Mouse (Mus musculus): ENCODE measurements at regions not wholly inside any gene's neighbourhood (a gene's known extent, or its start where the extent isn't known, plus 50 kb on each side); places are given as distances from the start of the nearest gene placed in this dataset.

DNA sequence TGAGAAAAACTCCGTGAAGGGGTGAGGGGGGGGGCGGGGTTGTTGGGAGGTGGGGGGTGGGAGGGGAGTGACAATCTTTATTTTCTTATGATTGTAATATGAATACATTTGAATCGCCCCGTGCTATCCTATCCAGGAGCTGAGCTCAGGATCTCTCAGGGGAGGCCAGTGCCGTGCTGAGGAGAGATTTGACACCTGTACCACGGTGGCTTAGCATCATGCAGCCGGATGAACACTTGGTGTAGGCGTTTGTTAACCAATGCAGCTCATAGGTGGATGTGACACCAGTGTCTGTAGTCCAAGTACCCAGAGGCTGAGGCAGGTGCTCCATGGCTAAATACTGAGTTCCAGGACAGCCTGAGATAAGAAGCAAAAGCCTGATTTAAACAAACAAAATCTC lies 158.2 kb upstream of the Ttc29 start:
- H3K27me3 ChIP-seq (ENCODE audit: insufficient read depth, low read length), result no peaks in the 10 kb centered on the region
- H3K9me3 ChIP-seq (ENCODE audit: low read length), result peaks cover 14% of the 10 kb centered on the region
- H3K36me3 ChIP-seq (ENCODE audit: insufficient read depth, low read length), result 0 out of 2 replicates have a peak, but pooled peaks cover 3% of the 10 kb centered on the region
- H3K4me3 ChIP-seq (replicated peaks; ENCODE audit: low read length), result no peak overlapping the region
- no peak for TF ChIP-seq POU5F1 (IDR thresholded peaks at IDR 0.05; ENCODE audit: borderline replicate concordance, low read length)
- TF ChIP-seq NANOG (IDR thresholded peaks at IDR 0.05; ENCODE audit: borderline replicate concordance, low read length), result no peak
- TF ChIP-seq CTCF (conservative IDR thresholded peaks at IDR 0.05; ENCODE audit: low read length), result no peak
- H3K4me1 ChIP-seq (replicated peaks; ENCODE audit: low read depth, low read length), result peaks cover 11% of the 10 kb centered on the region; the same call in 1 of the 2 replicates

DNA sequence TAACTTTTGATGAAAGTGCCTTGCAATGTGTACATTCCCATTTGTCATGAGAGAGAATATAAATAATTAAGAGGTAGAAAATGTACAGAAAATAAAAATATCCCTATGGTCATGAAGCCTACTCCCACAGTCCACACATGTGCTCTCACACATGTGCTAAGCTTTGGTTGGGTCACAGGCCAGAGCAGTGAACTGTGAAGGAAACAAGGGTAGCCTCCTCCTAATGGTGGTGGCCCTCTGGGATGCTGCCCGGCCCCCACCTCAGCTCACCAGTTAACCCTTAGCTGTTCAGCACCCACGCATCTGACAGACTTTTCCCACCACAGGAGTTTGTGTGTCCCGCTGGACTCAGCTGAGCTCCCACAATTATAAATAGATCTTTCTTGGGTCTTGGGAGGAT lies 157.6 kb upstream of the Ttc29 start:
- no peaks in the 10 kb centered on the region for H3K27me3 ChIP-seq (ENCODE audit: insufficient read depth, low read length)
- H3K9me3 ChIP-seq (ENCODE audit: low read length), result peaks cover 19% of the 10 kb centered on the region
- peaks cover 5% of the 10 kb centered on the region; the same call in 1 of the 2 replicates for H3K4me1 ChIP-seq (replicated peaks; ENCODE audit: low read depth, low read length)
- 0 out of 2 replicates have a peak, but pooled peaks cover 3% of the 10 kb centered on the region for H3K36me3 ChIP-seq (ENCODE audit: insufficient read depth, low read length)
- TF ChIP-seq CTCF (conservative IDR thresholded peaks at IDR 0.05; ENCODE audit: low read length) (no peak), POU5F1 (IDR thresholded peaks at IDR 0.05; ENCODE audit: borderline replicate concordance, low read length) (no peak), NANOG (IDR thresholded peaks at IDR 0.05; ENCODE audit: borderline replicate concordance, low read length) (no peak)
- H3K4me3 ChIP-seq (replicated peaks; ENCODE audit: low read length), result no peak overlapping the region

GRCm38 (mm10) chr8:78057357-78057756 lies 155.7 kb upstream of the Ttc29 start:
- H3K9me3 ChIP-seq (ENCODE audit: low read length), result peaks cover 22% of the 10 kb centered on the region
- peaks cover 11% of the 10 kb centered on the region for H3K4me1 ChIP-seq (replicated peaks; ENCODE audit: low read depth, low read length)

GRCm38 (mm10) chr8:78061827-78062719 lies 151.0 kb upstream of the Ttc29 start:
- H3K4me3 ChIP-seq (replicated peaks; ENCODE audit: low read length), result no peak overlapping the region
- TF ChIP-seq POU5F1 (IDR thresholded peaks at IDR 0.05; ENCODE audit: borderline replicate concordance, low read length) (no peak), CTCF (conservative IDR thresholded peaks at IDR 0.05; ENCODE audit: low read length) (peak; percentile 57)
- no peaks in the 10 kb centered on the region for H3K27me3 ChIP-seq (ENCODE audit: insufficient read depth, low read length)
- peaks cover 22% of the 10 kb centered on the region for H3K9me3 ChIP-seq (ENCODE audit: low read length)
- H3K36me3 ChIP-seq (ENCODE audit: insufficient read depth, low read length), result 0 out of 2 replicates have a peak, but pooled peaks cover 3% of the 10 kb centered on the region
- peaks cover 47% of the 10 kb centered on the region for H3K4me1 ChIP-seq (replicated peaks; ENCODE audit: low read depth, low read length)

More at GRCm38 (mm10) chr8:78057357-78057756, 155.7 kb upstream of the Ttc29 start:
- H3K4me3 ChIP-seq (replicated peaks; ENCODE audit: low read length), result no peak overlapping the region
- 0 out of 2 replicates have a peak, but pooled peaks cover 3% of the 10 kb centered on the region for H3K36me3 ChIP-seq (ENCODE audit: insufficient read depth, low read length)
- no peaks in the 10 kb centered on the region for H3K27me3 ChIP-seq (ENCODE audit: insufficient read depth, low read length)
- TF ChIP-seq NANOG (IDR thresholded peaks at IDR 0.05; ENCODE audit: borderline replicate concordance, low read length) (no peak), POU5F1 (IDR thresholded peaks at IDR 0.05; ENCODE audit: borderline replicate concordance, low read length) (no peak), CTCF (conservative IDR thresholded peaks at IDR 0.05; ENCODE audit: low read length) (no peak)

GRCm38 (mm10) chr8:78063529-78063928 lies 149.6 kb upstream of the Ttc29 start:
- H3K9me3 ChIP-seq (ENCODE audit: low read length), result peaks cover 8% of the 10 kb centered on the region
- no peaks in the 10 kb centered on the region for H3K36me3 ChIP-seq (ENCODE audit: insufficient read depth, low read length)
- H3K4me1 ChIP-seq (replicated peaks; ENCODE audit: low read depth, low read length), result peaks cover 59% of the 10 kb centered on the region
- TF ChIP-seq CTCF (conservative IDR thresholded peaks at IDR 0.05; ENCODE audit: low read length), result peak; percentile 37
- no peak for TF ChIP-seq POU5F1 (IDR thresholded peaks at IDR 0.05; ENCODE audit: borderline replicate concordance, low read length)
- H3K27me3 ChIP-seq (ENCODE audit: insufficient read depth, low read length), result no peaks in the 10 kb centered on the region
- H3K4me3 ChIP-seq (replicated peaks; ENCODE audit: low read length), result peak overlapping the region; percentile 41

DNA sequence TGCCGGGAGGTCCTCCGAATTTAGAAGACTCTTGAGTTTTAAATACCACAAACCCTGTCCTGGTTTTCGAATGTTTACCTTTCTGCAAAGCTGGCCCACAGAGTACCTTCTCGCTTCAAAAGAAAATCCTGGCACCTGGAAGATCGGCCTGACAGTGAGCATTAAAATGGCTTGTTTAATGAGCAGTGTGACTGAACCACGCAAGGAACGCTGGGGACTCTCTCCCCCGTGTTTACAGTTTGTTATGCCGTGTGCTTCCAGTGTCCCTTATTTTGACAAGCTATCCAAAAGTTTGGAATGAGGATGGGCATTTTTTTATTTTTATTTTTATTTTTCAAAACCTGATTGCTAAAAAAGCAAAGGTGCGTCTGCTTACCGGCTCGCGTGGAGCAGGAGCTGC lies 148.9 kb upstream of the Ttc29 start:
- Histone ChIP-seq H3K9me3 (ENCODE audit: low read length) (peaks cover 8% of the 10 kb centered on the region), H3K4me3 (replicated peaks; ENCODE audit: low read length) (peak overlapping the region; percentile 41), H3K36me3 (ENCODE audit: insufficient read depth, low read length) (no peaks in the 10 kb centered on the region), H3K4me1 (replicated peaks; ENCODE audit: low read depth, low read length) (peaks cover 64% of the 10 kb centered on the region), H3K27me3 (ENCODE audit: insufficient read depth, low read length) (no peaks in the 10 kb centered on the region)
- TF ChIP-seq POU5F1 (IDR thresholded peaks at IDR 0.05; ENCODE audit: borderline replicate concordance, low read length) (no peak), NANOG (IDR thresholded peaks at IDR 0.05; ENCODE audit: borderline replicate concordance, low read length) (no peak), CTCF (conservative IDR thresholded peaks at IDR 0.05; ENCODE audit: low read length) (no peak)

- Histone ChIP-seq H3K9me3 (ENCODE audit: low read length) (no peaks in the 10 kb centered on the region; the same call in 1 of the 2 replicates), H3K4me1 (replicated peaks; ENCODE audit: low read depth, low read length) (peaks cover 81% of the 10 kb centered on the region), H3K36me3 (ENCODE audit: insufficient read depth, low read length) (peaks cover 14% of the 10 kb centered on the region), H3K27me3 (ENCODE audit: insufficient read depth, low read length) (no peaks in the 10 kb centered on the region), H3K4me3 (replicated peaks; ENCODE audit: low read length) (peak overlapping the region; percentile 75)
- no peak for TF ChIP-seq POU5F1 (IDR thresholded peaks at IDR 0.05; ENCODE audit: borderline replicate concordance, low read length)
- no peak for TF ChIP-seq CTCF (conservative IDR thresholded peaks at IDR 0.05; ENCODE audit: low read length)
- no peak for TF ChIP-seq NANOG (IDR thresholded peaks at IDR 0.05; ENCODE audit: borderline replicate concordance, low read length)
These were observed 147.1 kb upstream of the Ttc29 start for GRCm38 (mm10) chr8:78065890-78066493.

DNA sequence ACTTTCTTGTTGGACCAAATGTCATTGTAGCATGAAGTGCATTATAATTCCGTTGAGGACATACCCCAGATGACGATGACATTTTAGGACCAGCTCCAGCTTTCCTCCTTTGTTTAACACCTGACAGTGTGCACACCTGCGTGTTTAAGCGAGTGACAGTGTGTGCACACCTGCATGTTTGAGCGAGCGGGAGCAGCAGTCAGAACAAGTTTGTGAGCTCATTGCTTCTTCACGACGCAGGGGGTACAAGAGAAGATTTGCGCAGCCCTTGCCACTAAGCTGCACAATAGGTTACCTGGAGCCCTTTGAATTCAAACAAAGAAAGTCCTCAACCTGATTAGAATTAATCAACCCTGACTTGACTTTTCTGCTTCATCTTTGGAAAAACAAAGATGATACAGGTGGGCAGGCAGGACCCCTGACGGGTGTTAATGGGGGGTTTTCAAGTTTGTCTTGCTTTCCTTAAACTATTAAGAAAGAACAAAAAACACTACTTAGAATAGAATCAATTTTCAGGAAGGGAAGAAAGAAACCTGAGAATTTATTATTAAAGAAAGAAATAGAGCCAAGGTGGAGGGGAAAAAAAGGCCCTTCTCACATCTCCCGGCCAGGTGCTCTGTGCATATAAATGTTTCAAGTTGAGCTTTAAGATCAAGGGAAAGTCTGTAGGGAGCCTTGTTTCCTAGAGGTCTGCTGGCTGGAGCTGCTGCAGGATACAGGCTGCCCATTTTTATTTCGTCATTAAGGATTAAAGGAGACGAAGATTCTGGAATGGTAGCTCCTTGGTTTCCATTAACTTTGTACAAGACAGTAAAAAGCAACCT lies 144.8 kb upstream of the Ttc29 start:
- H3K9me3 ChIP-seq (ENCODE audit: low read length), result no peaks in the 10 kb centered on the region
- H3K36me3 ChIP-seq (ENCODE audit: insufficient read depth, low read length), result peaks cover 26% of the 10 kb centered on the region
- H3K4me3 ChIP-seq (replicated peaks; ENCODE audit: low read length), result peak overlapping the region; percentile 75
- H3K4me1 ChIP-seq (replicated peaks; ENCODE audit: low read depth, low read length), result peaks cover 87% of the 10 kb centered on the region
- TF ChIP-seq CTCF (conservative IDR thresholded peaks at IDR 0.05; ENCODE audit: low read length) (no peak), NANOG (IDR thresholded peaks at IDR 0.05; ENCODE audit: borderline replicate concordance, low read length) (peak; percentile 100)
- no peaks in the 10 kb centered on the region for H3K27me3 ChIP-seq (ENCODE audit: insufficient read depth, low read length)

Measured in E14TG2a.4 (cell line).